Mouse (Mus musculus) neural tube, embryonic 14.5 days (tissue): Measurements from ENCODE around the gene Cd247. TPM values are rescaled to one million over a fixed set of nuclear protein-coding genes. Genes with fewer than 3 reads are reported as not detected.

ENCODE experiments used
- ATAC-seq: fragments of 200-750 bp; cut with Nextera tagmentation; 2 replicates; pipeline ENCODE4 v1.8.0; 2017; ENCODE audit warnings: low read depth, mild to moderate bottlenecking, moderate TSS enrichment, moderate library complexity
- H3K27ac ChIP-seq: fragments of 300-500 bp; sonication (generic); 2 replicates; pipeline ENCODE4 v1.5.1; 2014; ENCODE audit warnings: low read depth, mild to moderate bottlenecking, control low read depth, low read length, moderate library complexity, mixed read lengths
- H3K27me3 ChIP-seq: fragments of 300-500 bp; sonication (generic); 2 replicates; pipeline ENCODE4 v1.6.1; 2014; ENCODE audit warnings: low read length; ENCODE audit not compliant: control insufficient read depth, insufficient read depth
- H3K36me3 ChIP-seq: fragments of 300-500 bp; sonication (generic); 2 replicates; pipeline ENCODE4 v1.6.1; 2014; ENCODE audit warnings: low read length, mixed read lengths; ENCODE audit not compliant: control insufficient read depth, insufficient read depth
- H3K4me1 ChIP-seq: fragments of 300-500 bp; sonication (generic); 2 replicates; pipeline ENCODE4 v1.6.1; 2014; ENCODE audit warnings: low read length; ENCODE audit not compliant: control insufficient read depth, insufficient read depth
- H3K4me2 ChIP-seq: fragments of 300-500 bp; sonication (generic); 2 replicates; pipeline ENCODE4 v1.6.1; 2014; ENCODE audit warnings: mild to moderate bottlenecking, low read depth, low read length, control low read depth
- H3K4me3 ChIP-seq: fragments of 300-500 bp; sonication (generic); 2 replicates; pipeline ENCODE4 v1.5.1; 2014; ENCODE audit warnings: low read depth, low read length, control low read depth, mixed read lengths
- H3K9ac ChIP-seq: fragments of 300-500 bp; sonication (generic); replicated peaks from 2 replicates; pipeline ENCODE4 v1.6.1; 2014; ENCODE audit warnings: low read depth, mild to moderate bottlenecking, control low read depth, low read length, mixed read lengths
- H3K9me3 ChIP-seq: fragments of 300-500 bp; sonication (generic); 2 replicates; pipeline ENCODE4 v1.6.1; 2016; ENCODE audit warnings: low read length; ENCODE audit not compliant: control insufficient read depth
- WGBS: fragments of 180-500 bp; shearing (Covaris S2); extraction: QIAGEN DNeasy Blood & Tissue Kit; methylation state at CpG from one replicate; pipeline ENCODE4 v1.1.7; 2014; 5-methylcytosine and 5-hydroxymethylcytosine counted together
- polyA plus RNA-seq: library from polyadenylated mRNA; unstranded; fragments of >200 nt; fragmentation: Nextera tagmentation; extraction: Ambion mirVana; gene quantifications from 2 replicates; pipeline ENCODE4 v1.2.1, GENCODE M21; 2014

Cd247 gene
- polyA plus RNA-seq, 1 experiment from 2014 or later, result 1.1 TPM

DNA sequence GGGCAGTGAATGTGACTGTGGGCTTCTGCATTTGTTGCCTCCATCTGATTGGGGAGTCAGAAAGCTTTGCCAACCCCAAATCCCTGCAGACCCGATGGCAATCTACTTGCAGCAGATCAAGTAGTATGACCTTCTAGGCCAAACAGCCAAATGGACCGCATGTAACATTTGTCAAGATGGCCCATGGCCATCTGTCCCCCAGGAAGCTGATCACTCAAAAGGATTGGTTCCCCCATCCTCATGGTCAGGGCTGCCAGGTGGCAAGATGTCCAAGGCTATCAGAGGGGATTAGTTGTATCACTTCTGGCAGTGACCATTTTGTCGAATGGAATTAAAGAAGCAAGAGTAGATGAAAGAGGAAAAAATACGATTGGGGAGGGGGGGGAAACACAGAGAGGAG lies 50.7 kb downstream of the Cd247 start:
- Histone ChIP-seq H3K9me3 (no peaks in the 10 kb centered on the region), H3K27ac (no peak overlapping the region), H3K4me1 (peaks cover 30% of the 10 kb centered on the region), H3K9ac (no peak overlapping the region), H3K4me3 (no peak overlapping the region), H3K27me3 (peaks cover 14% of the 10 kb centered on the region), H3K36me3 (no peaks in the 10 kb centered on the region), H3K4me2 (no peak overlapping the region)
- 81% methylated on average over 4 of the region's 4 CpGs for WGBS
- ATAC-seq, result no peak

DNA sequence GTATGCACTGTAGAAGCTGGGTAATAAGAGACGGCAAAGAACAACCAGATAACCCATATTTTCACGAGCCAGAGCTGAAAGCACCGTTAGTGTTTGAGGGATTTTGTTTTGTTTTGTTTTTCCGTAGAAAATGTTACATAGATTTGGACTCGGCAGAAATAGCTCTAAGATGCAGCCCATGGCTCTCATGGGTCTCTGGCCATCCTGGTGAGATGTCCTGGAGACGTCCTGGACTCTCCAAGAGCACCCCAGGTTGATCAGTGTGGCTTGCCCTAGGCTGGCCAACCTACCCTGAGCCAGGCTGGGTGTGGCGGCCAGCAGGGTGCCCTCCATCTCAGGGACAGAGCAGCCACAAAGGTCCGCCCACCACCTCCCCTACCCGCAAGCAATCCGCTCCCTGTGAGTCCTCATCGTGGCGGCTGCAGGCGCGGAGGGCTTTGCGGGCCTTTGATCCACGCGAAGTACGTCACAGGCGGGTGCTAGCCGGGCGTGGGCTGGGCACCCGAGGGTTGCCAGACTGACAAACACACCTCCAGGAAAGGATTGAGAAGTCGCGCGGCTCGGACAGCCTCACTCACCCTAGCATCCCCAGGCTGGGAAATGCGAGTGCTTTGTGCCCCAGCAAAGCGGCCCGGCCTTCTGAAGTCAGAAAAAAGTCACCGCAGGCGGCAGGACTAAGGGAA lies 52.2 kb downstream of the Cd247 start:
- H3K27me3 ChIP-seq, result peaks cover 17% of the 10 kb centered on the region
- WGBS, result 13% methylated on average over 31 of the region's 31 CpGs
- no peaks in the 10 kb centered on the region for H3K36me3 ChIP-seq
- no peak overlapping the region for H3K27ac ChIP-seq
- no peak for ATAC-seq
- H3K4me1 ChIP-seq, result peaks cover 28% of the 10 kb centered on the region
- no peaks in the 10 kb centered on the region for H3K9me3 ChIP-seq
- H3K9ac ChIP-seq, result peak overlapping the region; percentile 41
- H3K4me2 ChIP-seq, result peak overlapping the region; percentile 49
- H3K4me3 ChIP-seq, result peak overlapping the region; percentile 20; the same call in 1 of the 2 replicates

- 62% methylated on average over 7 of the region's 7 CpGs for WGBS
- Histone ChIP-seq H3K27ac (no peak overlapping the region), H3K4me1 (peaks cover 17% of the 10 kb centered on the region; the same call in 1 of the 2 replicates), H3K27me3 (peaks cover 19% of the 10 kb centered on the region), H3K4me2 (no peak overlapping the region), H3K4me3 (no peak overlapping the region), H3K36me3 (no peaks in the 10 kb centered on the region), H3K9me3 (no peaks in the 10 kb centered on the region), H3K9ac (no peak overlapping the region)
- no peak for ATAC-seq
Measured at GRCm38 (mm10) chr1:165842170-165842569, 53.7 kb downstream of the Cd247 start.

DNA sequence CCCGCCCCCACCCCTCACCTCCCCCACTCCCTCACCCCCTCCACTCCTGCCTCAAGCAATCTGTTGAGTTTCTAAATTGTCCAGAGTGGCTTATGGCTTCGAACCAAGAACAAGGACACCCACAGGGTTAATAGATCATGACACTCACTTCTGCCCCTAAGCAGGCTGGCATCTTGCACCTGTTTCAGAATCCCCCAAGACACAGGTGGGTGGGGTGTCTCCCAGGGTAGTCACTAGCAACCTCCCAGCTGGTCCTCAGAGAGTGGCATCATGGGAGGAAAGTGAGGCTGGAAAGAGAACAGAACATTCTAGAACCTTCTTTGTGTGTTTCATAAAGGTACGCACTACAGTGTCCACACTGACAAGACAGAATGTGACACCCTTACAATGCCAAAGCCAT lies 55.1 kb downstream of the Cd247 start:
- Histone ChIP-seq H3K4me2 (no peak overlapping the region), H3K9ac (no peak overlapping the region), H3K4me3 (no peak overlapping the region), H3K9me3 (no peaks in the 10 kb centered on the region), H3K36me3 (no peaks in the 10 kb centered on the region), H3K27ac (no peak overlapping the region), H3K27me3 (peaks cover 19% of the 10 kb centered on the region), H3K4me1 (peaks cover 12% of the 10 kb centered on the region; the same call in 1 of the 2 replicates)
- no peak for ATAC-seq
- 48% methylated on average over 3 of the region's 3 CpGs for WGBS

GRCm38 (mm10) chr1:165844466-165844951 lies 56.0 kb downstream of the Cd247 start:
- ATAC-seq, result peak; percentile 62; the same call in 1 of the 2 replicates
- peaks cover 19% of the 10 kb centered on the region for H3K27me3 ChIP-seq
- H3K9ac ChIP-seq, result peak overlapping the region; percentile 50; the same call in 1 of the 2 replicates
- peak overlapping the region; percentile 39 for H3K4me3 ChIP-seq
- H3K9me3 ChIP-seq, result no peaks in the 10 kb centered on the region
- peak overlapping the region; percentile 97 for H3K4me2 ChIP-seq
- H3K4me1 ChIP-seq, result peaks cover 12% of the 10 kb centered on the region; the same call in 1 of the 2 replicates
- H3K36me3 ChIP-seq, result no peaks in the 10 kb centered on the region
- no peak overlapping the region for H3K27ac ChIP-seq
- WGBS, result 1% methylated on average over 20 of the region's 20 CpGs

DNA sequence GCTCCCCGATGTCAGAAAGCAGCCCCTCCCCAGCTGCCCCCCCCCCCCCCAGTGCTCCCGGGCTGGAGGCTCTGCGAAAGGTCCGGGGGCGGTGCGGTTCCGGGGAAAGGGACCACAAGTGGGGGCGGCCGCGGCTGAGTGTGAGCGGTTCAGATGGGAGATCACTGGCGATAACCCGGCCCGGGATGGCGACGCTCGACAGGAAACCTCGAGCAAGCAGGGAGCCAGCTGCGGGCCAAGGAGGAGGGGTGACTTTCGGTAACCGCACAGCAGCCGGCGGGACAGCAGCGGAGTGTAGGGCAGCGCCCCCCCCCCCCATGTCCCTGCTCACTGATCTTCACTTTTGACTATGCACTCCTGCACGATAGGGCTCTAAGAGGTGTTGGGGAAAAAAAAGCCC lies 56.5 kb downstream of the Cd247 start:
- under 1% methylated on average over 23 of the region's 26 CpGs for WGBS
- peak overlapping the region; percentile 97 for H3K4me2 ChIP-seq
- H3K36me3 ChIP-seq, result no peaks in the 10 kb centered on the region
- peak overlapping the region; percentile 50; the same call in 1 of the 2 replicates for H3K9ac ChIP-seq
- peaks cover 12% of the 10 kb centered on the region; the same call in 1 of the 2 replicates for H3K4me1 ChIP-seq
- peaks cover 16% of the 10 kb centered on the region for H3K27me3 ChIP-seq
- no peaks in the 10 kb centered on the region for H3K9me3 ChIP-seq
- peak; percentile 38; the same call in 1 of the 2 replicates for ATAC-seq
- H3K4me3 ChIP-seq, result peak overlapping the region; percentile 39
- no peak overlapping the region for H3K27ac ChIP-seq

DNA sequence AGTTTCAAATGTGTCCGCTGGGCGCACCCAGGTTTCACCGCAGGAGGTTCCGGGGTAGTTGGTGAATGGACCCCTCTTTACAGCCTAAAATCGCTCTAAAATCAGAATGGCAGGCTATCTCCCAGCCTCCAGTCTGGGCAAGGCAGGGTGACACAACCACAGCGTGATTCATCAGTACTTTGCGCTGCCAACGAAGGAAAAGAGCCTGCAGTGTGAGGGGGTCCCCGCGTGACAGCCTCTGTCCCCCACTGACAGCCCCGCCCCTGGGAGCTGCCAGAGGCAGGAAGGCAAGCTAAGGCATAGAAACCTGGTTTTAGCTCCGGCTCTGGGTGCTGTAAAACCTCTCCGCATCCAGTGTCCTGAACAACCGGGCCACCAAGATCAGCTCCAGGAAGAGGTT lies 56.9 kb downstream of the Cd247 start:
- Histone ChIP-seq H3K27ac (no peak overlapping the region), H3K4me1 (peaks cover 12% of the 10 kb centered on the region; the same call in 1 of the 2 replicates), H3K36me3 (no peaks in the 10 kb centered on the region), H3K4me2 (peak overlapping the region; percentile 97), H3K4me3 (peak overlapping the region; percentile 39), H3K9ac (peak overlapping the region; percentile 50; the same call in 1 of the 2 replicates), H3K9me3 (no peaks in the 10 kb centered on the region), H3K27me3 (peaks cover 16% of the 10 kb centered on the region)
- 5% methylated on average over 14 of the region's 14 CpGs for WGBS
- 0 out of 2 replicates have a peak, but pooled peaks have one; percentile 13 for ATAC-seq

DNA sequence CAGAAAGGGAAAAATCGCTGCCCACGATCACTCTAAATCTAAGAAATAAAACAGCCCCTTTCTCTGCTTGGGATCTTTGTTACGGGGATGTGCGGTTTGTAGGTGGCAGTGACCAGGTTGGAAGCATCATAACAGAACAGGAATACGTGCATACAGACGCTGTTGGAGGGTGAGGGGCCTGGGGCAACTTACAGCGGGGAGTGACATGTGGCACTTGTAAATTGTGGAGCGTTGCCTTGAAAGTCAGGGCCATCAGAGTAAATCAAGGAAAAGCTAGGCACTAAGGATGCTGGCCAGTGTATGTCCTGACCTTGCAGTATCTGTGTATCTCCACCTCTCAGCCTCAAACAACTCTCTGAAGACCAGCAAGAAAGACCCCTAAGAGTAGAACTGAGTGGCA lies 59.9 kb downstream of the Cd247 start:
- ATAC-seq, result no peak
- Histone ChIP-seq H3K4me1 (peaks cover 6% of the 10 kb centered on the region; the same call in 1 of the 2 replicates), H3K27ac (no peak overlapping the region), H3K9ac (no peak overlapping the region), H3K4me3 (no peak overlapping the region), H3K9me3 (no peaks in the 10 kb centered on the region), H3K27me3 (peaks cover 11% of the 10 kb centered on the region), H3K4me2 (no peak overlapping the region), H3K36me3 (no peaks in the 10 kb centered on the region)
- 80% methylated on average over 8 of the region's 8 CpGs for WGBS

- no peak overlapping the region for H3K9ac ChIP-seq
- H3K4me3 ChIP-seq, result no peak overlapping the region
- no peak for ATAC-seq
- no peaks in the 10 kb centered on the region for H3K36me3 ChIP-seq
- no peak overlapping the region for H3K4me2 ChIP-seq
- WGBS, result 95% methylated on average over 4 of the region's 4 CpGs
- H3K4me1 ChIP-seq, result peaks cover 6% of the 10 kb centered on the region; the same call in 1 of the 2 replicates
- H3K9me3 ChIP-seq, result no peaks in the 10 kb centered on the region
- no peak overlapping the region for H3K27ac ChIP-seq
- H3K27me3 ChIP-seq, result peaks cover 7% of the 10 kb centered on the region
Measured at GRCm38 (mm10) chr1:165848881-165849280, 60.4 kb downstream of the Cd247 start.
